Mouse (Mus musculus) right cerebral cortex, postnatal 10 days (tissue): ENCODE results near the gene Icam1.
A peak's percentile ranks its signal among the peaks of the same experiment; 100 is the strongest.

Source experiments
- DNase-seq, 2 experiments: peaks; one replicate each; pipeline ENCODE4 v3.0.0; 2021; ENCODE audit warnings: low spot score in 2 of 2

Gene Icam1

DNA sequence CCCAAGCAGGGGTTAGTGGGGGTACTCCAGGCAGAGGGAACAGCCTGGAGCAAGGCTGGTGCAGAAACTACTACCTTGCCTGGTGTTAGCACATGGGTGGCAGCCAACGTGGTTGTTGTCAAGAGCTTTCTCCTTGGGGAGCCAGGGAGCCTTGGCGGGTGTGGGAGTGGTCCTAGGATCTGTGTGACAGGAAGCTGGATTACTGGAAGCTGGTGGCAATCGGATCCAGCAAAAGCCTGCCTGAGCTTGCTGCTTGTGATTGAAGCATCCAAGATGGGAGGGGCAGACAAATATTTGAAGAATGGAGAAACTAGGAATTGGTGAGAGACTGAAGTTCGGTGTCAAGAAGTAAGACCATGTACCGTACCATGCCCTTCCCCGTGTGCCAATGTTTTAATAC, 6.5 kb downstream of the Icam1 start:
- DNase-seq, result no peak

- DNase-seq, result no peak
These were observed 6.9 kb downstream of the Icam1 start for GRCm38 (mm10) chr9:21022726-21023125.

- no peak for DNase-seq
These were observed 9.5 kb downstream of the Icam1 start for GRCm38 (mm10) chr9:21025258-21025810.

DNA sequence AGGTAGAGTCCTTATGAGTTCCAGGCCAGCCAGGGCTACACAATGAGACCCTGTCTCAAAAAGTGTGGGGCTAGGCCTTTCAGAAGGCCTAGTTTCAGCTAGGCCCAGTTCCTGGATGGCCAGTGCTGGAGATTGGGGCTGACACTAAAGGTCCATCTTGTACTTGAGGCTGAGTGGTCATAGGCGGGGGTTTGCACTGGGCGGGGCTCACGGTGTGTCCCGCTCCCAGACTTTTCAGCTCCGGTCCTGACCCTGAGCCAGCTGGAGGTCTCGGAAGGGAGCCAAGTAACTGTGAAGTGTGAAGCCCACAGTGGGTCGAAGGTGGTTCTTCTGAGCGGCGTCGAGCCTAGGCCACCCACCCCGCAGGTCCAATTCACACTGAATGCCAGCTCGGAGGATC, 11.1 kb downstream of the Icam1 start:
- DNase-seq, result no peak

- DNase-seq, result no peak
These were observed 12.0 kb downstream of the Icam1 start for GRCm38 (mm10) chr9:21027774-21028290.

- no peak for DNase-seq
These were observed 12.8 kb downstream of the Icam1 start for GRCm38 (mm10) chr9:21028560-21029110.

DNA sequence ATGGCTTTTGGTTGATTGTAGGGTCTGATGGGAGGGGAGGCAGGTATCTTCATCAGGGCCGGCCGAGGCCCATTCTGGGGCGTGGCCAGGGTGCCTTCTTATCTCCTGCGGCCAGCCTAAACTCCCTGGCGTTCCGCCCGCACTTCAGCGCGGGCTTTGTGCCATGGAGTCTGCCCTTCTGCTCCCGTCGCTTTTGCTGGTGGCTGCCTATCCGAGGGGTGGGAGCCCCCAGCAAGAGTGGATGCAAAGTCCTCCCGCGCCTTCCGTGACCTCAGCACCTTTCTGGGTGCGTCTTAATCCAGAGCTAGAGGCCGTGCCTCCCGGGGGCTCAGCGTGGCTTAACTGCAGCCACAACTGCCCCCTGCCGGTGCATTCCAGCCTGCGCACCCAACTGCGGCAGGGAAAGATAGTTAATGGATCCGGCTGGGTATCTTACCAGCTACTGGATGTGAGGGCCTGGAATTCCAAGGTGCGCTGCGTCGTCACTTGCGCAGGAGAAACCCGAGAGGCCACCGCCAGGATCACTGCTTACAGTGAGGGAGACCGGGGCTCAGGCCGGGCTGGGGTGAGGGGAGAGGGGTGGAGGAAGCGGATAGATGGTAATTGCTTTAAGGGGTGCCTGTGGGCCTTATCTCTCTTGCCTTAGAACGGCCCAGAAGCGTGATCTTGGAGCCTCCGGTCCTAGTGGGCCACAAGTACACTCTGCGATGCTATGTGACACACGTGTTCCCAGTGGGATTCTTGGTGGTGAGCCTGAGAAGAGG, 13.7 kb downstream of the Icam1 start, which contains the start of gene Icam4:
TSS of gene Icam4 (plus strand) at position 83 of the 764 bp plus-strand sequence.
- DNase-seq, result peak; percentile 81 to 85

GRCm38 (mm10) chr9:21030055-21030600, 14.3 kb downstream of the Icam1 start:
- DNase-seq, result no peak

GRCm38 (mm10) chr9:21030781-21031250, 15.0 kb downstream of the Icam1 start:
- DNase-seq, result peak; percentile 91 to 92

DNA sequence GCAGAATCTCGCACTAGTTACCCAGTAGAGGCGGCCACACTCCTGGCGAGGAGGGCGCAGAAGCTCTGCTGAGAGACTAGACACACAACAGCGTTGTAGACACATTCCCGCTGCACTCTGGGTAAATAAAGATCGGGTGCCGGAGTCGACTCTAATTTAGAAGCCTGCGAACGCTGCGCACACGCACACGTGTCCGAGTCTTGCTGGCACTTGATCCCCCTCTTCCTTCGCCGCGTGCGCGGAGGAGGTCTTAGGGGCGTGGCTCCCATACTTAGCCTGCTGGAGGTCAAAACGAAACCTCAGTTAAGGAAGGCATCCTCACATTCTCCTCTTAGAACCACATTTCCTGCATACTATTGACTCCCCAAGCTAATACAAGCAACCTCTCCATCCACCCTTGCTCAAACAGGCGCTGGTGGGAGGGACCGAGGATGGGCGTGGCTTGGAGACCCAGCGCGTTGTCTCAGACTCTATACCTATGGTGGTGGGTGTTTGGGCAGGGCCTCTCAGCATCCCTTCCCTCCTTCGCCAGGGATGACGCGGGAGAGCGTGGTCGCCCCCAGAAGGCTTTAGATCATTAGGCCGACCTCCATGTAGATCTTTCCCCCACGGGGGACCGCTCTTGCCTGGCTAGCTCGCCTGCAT, 15.6 kb downstream of the Icam1 start:
- peak; percentile 87 to 92 for DNase-seq

GRCm38 (mm10) chr9:21031896-21032351, 16.1 kb downstream of the Icam1 start, which contains the start of gene Icam5:
TSS of gene Icam5 (plus strand) at chr9:21032073.
- DNase-seq, result peak; percentile 92 to 93

DNA sequence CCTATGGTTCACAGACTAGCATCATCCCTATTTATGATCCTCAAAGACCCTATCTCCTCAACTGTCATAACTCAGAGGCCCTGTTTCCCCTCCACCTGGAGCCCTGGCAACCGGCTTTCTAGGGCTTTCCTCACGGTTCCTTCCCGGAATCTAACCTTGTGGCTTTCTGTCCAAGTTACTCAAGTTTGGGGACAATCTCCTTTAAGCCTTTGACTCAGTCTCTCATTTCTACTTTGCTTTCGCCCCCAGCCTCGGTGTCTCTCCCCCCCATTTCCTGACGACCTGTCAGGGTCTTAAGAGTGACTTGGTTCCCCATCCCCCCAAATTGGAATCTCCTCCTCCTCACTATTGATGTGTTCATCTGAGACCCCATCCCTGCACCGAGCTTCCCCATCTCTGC, 16.7 kb downstream of the Icam1 start:
- no peak for DNase-seq

DNA sequence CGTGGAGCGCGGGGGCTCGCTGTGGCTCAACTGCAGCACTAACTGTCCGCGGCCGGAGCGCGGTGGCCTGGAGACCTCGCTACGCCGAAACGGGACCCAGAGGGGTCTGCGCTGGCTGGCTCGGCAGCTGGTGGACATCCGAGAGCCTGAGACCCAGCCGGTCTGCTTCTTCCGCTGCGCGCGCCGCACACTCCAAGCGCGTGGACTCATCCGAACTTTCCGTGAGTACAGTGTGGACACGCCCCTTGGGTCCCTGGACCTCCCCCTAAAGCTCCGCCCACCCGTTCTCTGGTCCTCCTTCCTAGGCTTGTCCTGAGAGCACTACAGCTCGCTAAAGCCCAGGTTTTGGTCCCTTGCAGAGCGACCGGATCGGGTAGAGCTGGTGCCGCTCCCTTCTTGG, 17.4 kb downstream of the Icam1 start:
- peak; percentile 78 to 82 for DNase-seq

DNA sequence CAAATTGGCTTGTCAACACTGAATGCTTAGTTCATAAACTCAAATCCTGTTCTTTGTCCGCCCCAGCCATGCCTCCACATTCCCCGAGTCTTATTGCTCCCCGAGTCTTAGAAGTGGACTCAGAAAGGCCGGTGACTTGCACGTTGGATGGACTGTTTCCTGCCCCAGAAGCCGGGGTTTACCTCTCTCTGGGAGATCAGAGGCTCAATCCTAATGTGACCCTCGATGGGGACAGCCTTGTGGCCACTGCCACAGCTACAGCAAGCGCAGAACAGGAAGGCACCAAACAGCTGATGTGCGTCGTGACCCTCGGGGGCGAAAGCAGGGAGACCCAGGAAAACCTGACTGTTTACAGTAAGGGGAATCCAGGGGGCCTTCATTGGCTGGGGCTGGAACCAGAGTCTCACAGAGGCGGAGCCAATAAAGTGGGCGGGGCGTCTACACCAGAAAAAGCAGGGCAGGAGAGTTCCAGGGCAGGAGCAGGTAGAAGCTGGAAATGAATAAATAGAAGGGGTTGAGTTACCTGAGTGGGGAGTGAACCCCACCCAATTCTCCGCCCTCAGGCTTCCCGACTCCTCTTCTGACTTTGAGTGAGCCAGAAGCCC, 18.8 kb downstream of the Icam1 start:
- no peak for DNase-seq

GRCm38 (mm10) chr9:21035586-21035985, 19.8 kb downstream of the Icam1 start:
- no peak for DNase-seq

- no peak for DNase-seq
These were observed 20.4 kb downstream of the Icam1 start for GRCm38 (mm10) chr9:21036161-21036560.

GRCm38 (mm10) chr9:21036666-21037065, 20.9 kb downstream of the Icam1 start:
- DNase-seq, result no peak

GRCm38 (mm10) chr9:21037481-21037891, 21.7 kb downstream of the Icam1 start:
- peak; percentile 65 to 70 for DNase-seq

GRCm38 (mm10) chr9:21039779-21040178, 24.0 kb downstream of the Icam1 start:
- no peak for DNase-seq

GRCm38 (mm10) chr9:21041308-21041707, 25.5 kb downstream of the Icam1 start:
- peak; percentile 78 to 89 for DNase-seq

GRCm38 (mm10) chr9:21043563-21043962, 27.8 kb downstream of the Icam1 start:
- no peak for DNase-seq
